Mouse (Mus musculus) cerebellum, adult (tissue): ENCODE data around the gene Efna4.

Experiments
- ATAC-seq: cut with Nextera tagmentation; 2 replicates; pipeline ENCODE4 v1.9.2; 2017; ENCODE audit warnings: mild to moderate bottlenecking, moderate library complexity, mixed read lengths; ENCODE audit not compliant: insufficient number of reproducible peaks, low FRiP score, low TSS enrichment

The Efna4 gene

DNA sequence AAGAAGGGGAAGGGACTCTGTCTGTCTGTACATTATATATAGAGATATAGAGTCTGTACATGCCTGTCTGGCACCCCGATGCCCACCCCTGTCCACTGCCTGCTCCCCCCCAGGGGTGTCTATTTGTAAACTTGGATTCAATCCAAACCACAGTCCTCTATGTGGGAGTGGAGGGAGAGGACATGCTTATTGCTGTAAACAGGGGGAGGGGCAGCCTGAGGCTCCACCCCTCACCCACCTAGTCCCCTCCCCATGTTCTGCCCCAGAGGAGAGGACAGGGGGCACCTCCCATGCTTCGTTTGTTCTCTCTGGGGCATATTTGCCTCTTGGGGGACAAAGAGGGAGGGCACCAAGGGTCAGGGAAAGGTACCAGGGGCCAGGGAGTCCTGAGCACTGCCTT lies 23.0 kb downstream of the Efna4 start:
- no peak for ATAC-seq

GRCm38 (mm10) chr3:89314340-89314739 lies 23.5 kb downstream of the Efna4 start:
- no peak for ATAC-seq

GRCm38 (mm10) chr3:89308089-89308488 lies 29.7 kb downstream of the Efna4 start:
- ATAC-seq: peak; percentile 75

DNA sequence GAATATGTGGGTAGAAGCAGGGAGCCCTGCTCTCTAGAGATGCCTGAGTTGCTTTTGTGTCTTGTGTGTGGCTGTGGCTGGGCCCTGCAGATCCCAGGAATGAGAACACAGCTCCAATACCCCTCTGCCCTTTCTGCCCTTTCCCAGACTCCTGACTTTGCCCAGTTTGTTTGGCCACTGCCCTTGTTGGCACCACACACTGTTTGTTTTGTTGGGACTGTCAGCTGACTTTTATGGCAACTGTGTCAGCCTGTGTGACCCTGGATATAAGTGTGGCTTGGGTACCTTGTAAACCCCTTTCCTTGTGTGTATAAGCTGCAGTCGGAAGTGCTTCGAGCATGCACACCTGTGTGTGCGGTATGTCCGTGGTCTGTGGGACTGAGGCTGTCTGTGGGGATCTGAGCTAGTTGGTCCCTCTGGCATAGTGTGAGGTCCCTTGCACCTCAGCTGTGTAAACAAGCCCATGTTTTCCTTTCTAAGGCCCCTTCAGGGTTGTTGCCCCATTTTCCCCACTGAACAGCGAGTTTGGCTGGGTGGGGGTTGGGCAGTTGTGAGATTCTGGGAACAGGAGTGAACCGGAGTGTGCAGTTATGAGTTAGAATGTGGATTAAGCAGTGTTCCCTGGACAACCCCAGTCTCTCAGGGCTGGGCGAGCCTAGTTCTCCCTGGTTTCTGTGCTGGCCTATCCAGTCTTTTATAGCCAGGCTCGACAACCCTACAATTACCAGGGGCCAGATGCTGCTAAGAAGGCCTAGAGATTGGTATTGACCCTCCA lies 32.1 kb downstream of the Efna4 start:
- no peak for ATAC-seq

GRCm38 (mm10) chr3:89305105-89305504 lies 32.7 kb downstream of the Efna4 start:
- no peak for ATAC-seq

GRCm38 (mm10) chr3:89304440-89304839 lies 33.4 kb downstream of the Efna4 start:
- ATAC-seq: no peak

- ATAC-seq: no peak
Observed at GRCm38 (mm10) chr3:89300514-89300913, 37.3 kb downstream of the Efna4 start.

GRCm38 (mm10) chr3:89300071-89300470 lies 37.8 kb downstream of the Efna4 start:
- ATAC-seq: no peak

DNA sequence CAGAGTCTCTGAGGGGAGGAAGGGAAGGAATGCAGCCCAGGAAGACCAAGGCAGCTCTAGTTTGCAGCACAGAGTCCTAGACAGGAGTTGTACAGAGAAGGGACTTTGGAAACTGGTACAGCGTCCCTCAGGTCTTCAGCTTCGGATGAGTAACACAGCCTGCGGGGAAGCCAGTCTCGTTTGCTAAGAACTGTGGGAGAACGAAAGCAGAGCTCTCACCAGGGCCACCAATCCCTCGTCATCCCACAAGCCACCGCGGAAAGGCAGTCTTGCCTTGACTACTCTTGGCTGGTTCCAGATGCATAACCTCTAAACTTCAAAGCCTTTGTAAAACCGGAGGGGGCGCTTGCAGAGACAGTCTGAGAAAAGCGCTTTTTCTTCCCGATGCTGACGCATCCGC lies 38.3 kb downstream of the Efna4 start:
- ATAC-seq: no peak

- no peak for ATAC-seq
Observed at GRCm38 (mm10) chr3:89298908-89299307, 38.9 kb downstream of the Efna4 start.

GRCm38 (mm10) chr3:89296761-89297396 lies 40.9 kb downstream of the Efna4 start:
- ATAC-seq: no peak

- ATAC-seq: no peak
Observed at GRCm38 (mm10) chr3:89295685-89296230, 42.1 kb downstream of the Efna4 start.

DNA sequence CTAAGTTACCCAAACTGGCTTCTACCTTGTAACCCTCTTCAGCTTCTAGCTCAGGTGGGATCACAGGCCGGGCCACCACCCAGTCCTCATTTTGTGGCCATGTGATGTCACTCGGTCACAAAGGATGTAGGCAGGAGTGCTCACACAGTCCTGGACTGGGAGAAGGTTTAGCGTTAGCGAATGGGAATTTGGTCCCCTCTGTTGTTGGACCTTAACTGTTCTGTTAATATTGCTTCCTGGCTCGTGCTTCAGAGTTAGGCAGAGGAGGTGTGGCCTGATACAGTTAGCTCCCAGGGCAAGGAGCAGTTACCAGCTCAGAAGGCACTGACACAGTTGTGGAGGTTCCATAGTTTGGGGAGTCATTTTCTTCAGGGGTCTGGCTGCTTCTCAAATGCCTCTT lies 43.6 kb downstream of the Efna4 start:
- no peak for ATAC-seq

GRCm38 (mm10) chr3:89293247-89293918 lies 44.4 kb downstream of the Efna4 start:
- ATAC-seq: no peak

- ATAC-seq: no peak
Observed at GRCm38 (mm10) chr3:89292303-89292702, 45.5 kb downstream of the Efna4 start.

- ATAC-seq: no peak
Observed at GRCm38 (mm10) chr3:89291874-89292273, 46.0 kb downstream of the Efna4 start.

DNA sequence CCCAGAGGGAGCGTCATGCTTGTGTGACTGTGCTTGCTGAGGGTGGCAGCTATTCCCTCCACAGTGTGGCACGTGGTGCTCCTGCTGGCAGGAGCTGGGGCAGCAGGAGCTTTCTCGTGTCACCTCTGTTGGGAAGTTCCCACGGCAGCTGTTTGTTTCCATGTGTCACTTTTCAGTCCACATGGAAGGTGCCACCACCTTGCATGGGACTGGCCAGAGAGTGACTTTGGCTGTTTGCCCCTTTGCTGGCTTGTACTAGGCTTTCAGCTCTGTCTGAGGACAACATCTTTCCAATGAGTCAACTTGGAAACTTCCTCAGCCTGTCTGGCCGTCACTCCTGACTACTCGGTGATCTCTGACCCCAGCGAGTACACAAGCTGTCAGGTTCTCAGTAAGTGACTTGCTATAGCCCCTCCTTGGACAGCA lies 49.3 kb downstream of the Efna4 start:
- ATAC-seq: no peak

DNA sequence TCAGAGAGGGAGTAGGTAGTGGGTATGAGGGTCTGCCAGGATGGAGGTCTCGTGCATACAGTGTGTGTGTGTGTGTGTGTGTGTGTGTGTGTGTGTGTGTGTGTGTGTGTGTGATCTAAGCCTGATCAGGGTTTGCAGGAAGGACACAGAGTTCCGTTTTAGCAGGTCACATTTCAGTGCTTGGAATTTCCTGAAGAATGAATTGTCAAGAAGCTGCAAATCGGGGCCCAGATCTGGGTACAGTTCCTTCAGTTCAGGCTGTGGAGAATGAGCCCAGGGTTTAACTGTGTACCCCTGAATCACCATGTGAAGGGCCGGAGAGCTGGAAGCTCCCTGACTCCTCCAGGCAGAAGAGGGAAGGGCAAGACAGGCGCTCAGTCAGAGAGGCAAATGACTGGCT lies 50.5 kb downstream of the Efna4 start:
- ATAC-seq: no peak

- ATAC-seq: no peak
Observed at GRCm38 (mm10) chr3:89285526-89285925, 52.3 kb downstream of the Efna4 start.

DNA sequence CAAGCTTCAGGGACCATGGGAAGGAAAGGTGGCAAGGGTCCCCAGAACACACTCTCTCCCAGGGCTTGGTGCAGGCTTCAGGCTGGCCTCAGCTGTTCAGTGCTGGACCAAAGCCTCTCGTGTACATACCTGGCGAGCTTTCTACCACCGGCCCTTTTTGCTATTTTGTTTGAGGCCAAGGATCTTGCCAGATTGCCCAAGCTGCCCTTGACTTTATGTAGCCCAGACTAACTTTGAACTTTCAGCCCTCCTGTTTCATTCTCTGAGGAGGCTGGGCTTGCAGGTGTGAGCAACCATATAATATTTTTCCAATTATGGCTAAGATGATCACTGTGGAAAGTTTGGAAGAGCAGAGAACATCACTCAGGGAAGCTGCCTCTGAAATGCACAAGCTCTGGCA lies 53.6 kb downstream of the Efna4 start:
- no peak for ATAC-seq
